Comparison of ENCODE assay signal across 8 mouse cellular contexts in the genomic region with DNA sequence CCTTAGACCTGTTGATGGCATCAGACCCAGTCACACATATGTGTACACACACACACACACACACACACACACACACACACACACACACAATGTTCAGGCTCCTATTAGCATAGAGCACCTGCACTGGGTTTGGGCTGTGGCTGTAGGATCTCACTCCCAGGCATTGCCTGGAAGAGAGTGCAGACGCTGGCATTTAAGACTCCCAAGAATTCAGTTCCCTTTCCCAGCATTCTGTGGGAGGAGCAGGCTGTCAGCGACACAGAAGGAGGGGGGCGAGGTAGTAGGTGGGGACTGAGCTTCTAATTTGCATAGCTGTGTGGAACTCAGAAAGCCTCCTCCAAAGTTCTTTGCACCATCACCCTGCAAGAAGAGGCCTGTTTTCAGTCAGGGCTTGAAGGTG.
A peak's percentile ranks its signal among the peaks of the same experiment; 100 is the strongest.
DNase-seq lines count a peak whose midpoint lies in the region; ATAC-seq and TF ChIP-seq lines count a peak whose summit lies in the region.

No protein-coding gene starts in this region.

- intact Hi-C loops in gastrocnemius, adult 2 months (cut with DNase I), result no loop called here

- no peak for ATAC-seq in hindbrain, postnatal 0 days

- no peak overlapping the region for H3K4me2 ChIP-seq in hindbrain, postnatal 0 days (ENCODE audit: low read depth, low read length)

- H3K4me3 ChIP-seq in hindbrain, postnatal 0 days (ENCODE audit: low read length), result no peak overlapping the region
- no peak overlapping the region for H3K4me3 ChIP-seq in gastrocnemius, adult 2 months

- WGBS in hindbrain, postnatal 0 days, result 15% methylated on average over 3 of the region's 3 CpGs

- peak; percentile 9 for DNase-seq in kidney, adult 18-20 months
- no peak for DNase-seq in kidney, adult 11 months
- peak; percentile 69 for DNase-seq in embryo, embryonic 10 days (ENCODE audit: low spot score)
- DNase-seq in hindbrain, postnatal 0 days (ENCODE audit: low spot score), result peak; percentile 13
- peak; percentile 17 for DNase-seq in lung, postnatal 14 days
- DNase-seq in cerebellum, adult 11-12 months, result no peak
- no peak for DNase-seq in spleen, adult 18-20 months
- DNase-seq in gastrocnemius, adult 2 months, result no peak

- no peaks in the 10 kb centered on the region for H3K9me3 ChIP-seq in hindbrain, postnatal 0 days (ENCODE audit: low read length)

- no peak overlapping the region for H3K9ac ChIP-seq in hindbrain, postnatal 0 days (replicated peaks; ENCODE audit: low read length)

- H3K4me1 ChIP-seq in hindbrain, postnatal 0 days (ENCODE audit: insufficient read depth, low read length), result no peaks in the 10 kb centered on the region

- no peak overlapping the region for H3K27ac ChIP-seq in hindbrain, postnatal 0 days
- H3K27ac ChIP-seq in gastrocnemius, adult 2 months, result no peak overlapping the region

- H3K36me3 ChIP-seq in hindbrain, postnatal 0 days (ENCODE audit: insufficient read depth, low read length), result no peaks in the 10 kb centered on the region

- TF ChIP-seq CTCF in hindbrain, postnatal 0 days (IDR thresholded peaks at IDR 0.05; ENCODE audit: low read depth), result no peak
- TF ChIP-seq CTCF in gastrocnemius, adult 2 months (IDR thresholded peaks at IDR 0.05), result no peak

- 0 out of 2 replicates have a peak, but pooled peaks cover 3% of the 10 kb centered on the region for H3K27me3 ChIP-seq in hindbrain, postnatal 0 days (ENCODE audit: insufficient read depth, low read length)

Comparison
In these comparisons a context has a peak if more than half of its experiments do, and no peak if none do; other contexts are left out.
1. DNase-seq: peak in kidney, adult 18-20 months (single experiment), embryo, embryonic 10 days (single experiment), hindbrain, postnatal 0 days (single experiment) and lung, postnatal 14 days (single experiment); none in kidney, adult 11 months (single experiment), cerebellum, adult 11-12 months (single experiment), spleen, adult 18-20 months (0 of 2) and gastrocnemius, adult 2 months (single experiment).